Comparison of ENCODE assay signal across 27 mouse cellular contexts in genomic region chr4:123127051-123127450, GRCm38 (mm10). TPM values are rescaled to one million over a fixed set of nuclear protein-coding genes. Genes with fewer than 3 reads are reported as not detected.
DNase-seq lines count a peak whose midpoint lies in the region; ATAC-seq and TF ChIP-seq lines count a peak whose summit lies in the region.
"Had no signal": no experiment of that assay in that cellular context is flagged by ENCODE, and none has a peak within 500 bp of the region (broad histone marks: within the 10 kb centered on the region; RNA-seq: fewer than 3 reads in every experiment).

No protein-coding gene starts in this region.

- H3K27me3 ChIP-seq in midbrain, postnatal 0 days (ENCODE audit: insufficient read depth, low read length) = no peaks in the 10 kb centered on the region
- H3K27me3 ChIP-seq: embryonic facial prominence, embryonic 12.5 days; forebrain, embryonic 12.5 days; hindbrain, embryonic 12.5 days had no signal

- H3K36me3 ChIP-seq in midbrain, postnatal 0 days (ENCODE audit: insufficient read depth, low read length) = peaks cover 52% of the 10 kb centered on the region

- H3K27ac ChIP-seq in midbrain, postnatal 0 days (ENCODE audit: low read depth, low read length) = no peak overlapping the region
- H3K27ac ChIP-seq: embryonic facial prominence, embryonic 12.5 days; forebrain, embryonic 12.5 days; hindbrain, embryonic 12.5 days had no signal

- DNase-seq in cerebellum, postnatal 4 days (ENCODE audit: low spot score in 2 of 2) = no peak
- peak; percentile 35 to 41 for DNase-seq in cerebellum, adult 18-20 months
- peak; percentile 54 to 58 for DNase-seq in cerebellum, postnatal 10 days
- DNase-seq in heart, adult 9 months (ENCODE audit: low spot score in 2 of 2) = no peak
- DNase-seq in layer of hippocampus, postnatal 14 days (ENCODE audit: low spot score in 2 of 2) = no peak
- no peak for DNase-seq in midbrain, postnatal 0 days (ENCODE audit: low spot score)
- DNase-seq: adrenal gland, adult 8-10 months; adrenal gland, postnatal 36 days; B cell, adult 2 months; forebrain, postnatal 0 days; gastrocnemius, postnatal 25 days; heart, postnatal 10 days; heart, postnatal 4 days; kidney, adult 8-10 months had no signal

- no peak for TF ChIP-seq CTCF in midbrain, postnatal 0 days (IDR thresholded peaks at IDR 0.05)

- no peak overlapping the region for H3K9ac ChIP-seq in midbrain, postnatal 0 days (replicated peaks; ENCODE audit: low read length, poor library complexity, severe bottlenecking)
- H3K9ac ChIP-seq: embryonic facial prominence, embryonic 12.5 days; forebrain, embryonic 12.5 days; forebrain, postnatal 0 days; hindbrain, embryonic 12.5 days had no signal

- peak; percentile 47; the same call in 1 of the 2 replicates for ATAC-seq in cerebellum, adult (ENCODE audit: insufficient number of reproducible peaks, low FRiP score, low TSS enrichment)
- no peak for ATAC-seq in midbrain, postnatal 0 days (ENCODE audit: low FRiP score)
- ATAC-seq: CD4-positive, CD25-positive, alpha-beta regulatory T cell, adult 4 months; forebrain, postnatal 0 days; hindbrain, embryonic 16.5 days; inflammation-experienced regulatory T-cells, adult 6 months; intestine, postnatal 0 days had no signal

- H3K9me3 ChIP-seq in midbrain, postnatal 0 days (ENCODE audit: low read length) = no peaks in the 10 kb centered on the region
- H3K9me3 ChIP-seq: embryonic facial prominence, embryonic 12.5 days; forebrain, embryonic 12.5 days; G1E; hindbrain, embryonic 12.5 days had no signal

- WGBS in midbrain, postnatal 0 days = 94% methylated on average over 4 of the region's 4 CpGs

- no peak overlapping the region for H3K4me2 ChIP-seq in midbrain, postnatal 0 days (ENCODE audit: low read depth, low read length, poor library complexity, severe bottlenecking)
- H3K4me2 ChIP-seq: embryonic facial prominence, embryonic 12.5 days; forebrain, embryonic 12.5 days; hindbrain, embryonic 12.5 days had no signal

- H3K4me1 ChIP-seq in midbrain, postnatal 0 days (ENCODE audit: insufficient read depth, low read length) = no peaks in the 10 kb centered on the region
- H3K4me1 ChIP-seq: embryonic facial prominence, embryonic 12.5 days; forebrain, embryonic 12.5 days; hindbrain, embryonic 12.5 days had no signal

- no peak overlapping the region for H3K4me3 ChIP-seq in midbrain, postnatal 0 days (ENCODE audit: low read depth, low read length)
- H3K4me3 ChIP-seq: embryonic facial prominence, embryonic 12.5 days; forebrain, embryonic 12.5 days; hindbrain, embryonic 12.5 days had no signal

RNA-seq across cellular contexts. Expression of gene Oxct2b, which starts 11.0 kb away (rescaled TPM):
- total RNA-seq in layer of hippocampus, postnatal 14 days (2021) = under 1 TPM; 0.30 to 0.38 TPM
- total RNA-seq in midbrain, postnatal 0 days (2014; rRNA removed) = 0.94 and 2.1 TPM in 2 replicates
- polyA plus RNA-seq in midbrain, postnatal 0 days (2015; fragmentation: Nextera tagmentation; extraction: Ambion mirVana) = 0.58 and 0.91 TPM in 2 replicates
- total RNA-seq: adrenal gland, postnatal 36 days; G1E; gastrocnemius, adult 18-20 months; gastrocnemius, postnatal 25 days; heart, adult 8-10 months; heart, postnatal 10 days; heart, postnatal 4 days had no signal
- polyA plus RNA-seq: CD4-positive, CD25-positive, alpha-beta regulatory T cell, adult 4 months; heart, embryonic 14.5 days; hindbrain, embryonic 12.5 days; inflammation-experienced regulatory T-cells, adult 6 months had no signal

RNA-seq across cellular contexts. Expression of gene Ppie, which starts 12.7 kb away (rescaled TPM):
- total RNA-seq in layer of hippocampus, postnatal 14 days (2021) = 10 to 100 TPM; 17.5 to 21.5 TPM
- total RNA-seq in midbrain, postnatal 0 days (2014; rRNA removed) = 17.7 and 28.1 TPM in 2 replicates
- polyA plus RNA-seq in midbrain, postnatal 0 days (2015; fragmentation: Nextera tagmentation; extraction: Ambion mirVana) = 41.7 and 41.9 TPM in 2 replicates

RNA-seq across cellular contexts. Expression of gene Bmp8b, which starts 22.1 kb away (rescaled TPM):
- total RNA-seq in layer of hippocampus, postnatal 14 days (2021) = under 1 TPM; 0.62 to 0.86 TPM
- total RNA-seq in midbrain, postnatal 0 days (2014; rRNA removed) = 0.42 and 1.5 TPM in 2 replicates
- polyA plus RNA-seq in midbrain, postnatal 0 days (2015; fragmentation: Nextera tagmentation; extraction: Ambion mirVana) = 0.45 and 0.56 TPM in 2 replicates
- total RNA-seq: adrenal gland, postnatal 36 days; gastrocnemius, adult 18-20 months; gastrocnemius, postnatal 25 days; granulocyte monocyte progenitor cell, adult 5-6 weeks; heart, adult 8-10 months; heart, postnatal 10 days; heart, postnatal 4 days had no signal
- polyA plus RNA-seq: G1E; inflammation-experienced regulatory T-cells, adult 6 months had no signal

RNA-seq across cellular contexts. Expression of gene Hpcal4, which starts 56.0 kb away (rescaled TPM):
- total RNA-seq in layer of hippocampus, postnatal 14 days (2021) = 100 to 1,000 TPM; 331 to 338 TPM
- total RNA-seq in midbrain, postnatal 0 days (2014; rRNA removed) = 53.7 and 64.5 TPM in 2 replicates
- 63.4 and 67.6 TPM in 2 replicates for polyA plus RNA-seq in midbrain, postnatal 0 days (2015; fragmentation: Nextera tagmentation; extraction: Ambion mirVana)
- total RNA-seq: G1E; gastrocnemius, adult 18-20 months; granulocyte monocyte progenitor cell, adult 5-6 weeks had no signal
- polyA plus RNA-seq: CD4-positive, CD25-positive, alpha-beta regulatory T cell, adult 4 months; G1E; inflammation-experienced regulatory T-cells, adult 6 months had no signal

Comparison
In these comparisons a context has a peak if more than half of its experiments do, and no peak if none do; other contexts are left out.
1. DNase-seq: peak in cerebellum, adult 18-20 months (2 of 2) and cerebellum, postnatal 10 days (2 of 2); none in cerebellum, postnatal 4 days (0 of 2), heart, adult 9 months (0 of 2), layer of hippocampus, postnatal 14 days (0 of 2) and midbrain, postnatal 0 days (single experiment).